Mouse (Mus musculus) megakaryocyte, adult 5-6 weeks (primary cell): ENCODE results near the gene Gm5148. TPM values are rescaled to one million over a fixed set of nuclear protein-coding genes. Genes with fewer than 3 reads are reported as not detected.

ENCODE experiments used
- ATAC-seq: 2 replicates; pipeline ENCODE4 v1.8.0; 2016; ENCODE audit warnings: mild to moderate bottlenecking, inconsistent platforms; ENCODE audit not compliant: poor library complexity, severe bottlenecking
- total RNA-seq, 2 experiments: library from RNA; stranded (forward) in 1 of 2; stranded (reverse) in 1 of 2; fragments of 153-499, 151-499 nt in 1 of 2; fragments of 221-1000, 200-1000 nt in 1 of 2; gene quantifications; 2 replicates each; pipeline versions ENCODE4 v1.2.3 to v1.2.4; 2015 to 2017

Gm5148 gene
- total RNA-seq, 2 experiments from 2014 or later: 0.13 to 15.8 TPM

- no peak for ATAC-seq
Measured at GRCm38 (mm10) chr3:37738171-37738950, 14.1 kb upstream of the Gm5148 start.

GRCm38 (mm10) chr3:37737407-37737806 lies 13.1 kb upstream of the Gm5148 start:
- no peak for ATAC-seq

- ATAC-seq: no peak
Measured at GRCm38 (mm10) chr3:37735166-37735565, 10.9 kb upstream of the Gm5148 start.

GRCm38 (mm10) chr3:37729142-37729541 lies 4.9 kb upstream of the Gm5148 start:
- ATAC-seq: peak; percentile 12; the same call in 1 of the 2 replicates

- ATAC-seq: peak; percentile 73
Measured at GRCm38 (mm10) chr3:37728112-37729100, 4.1 kb upstream of the Gm5148 start.

- ATAC-seq: no peak
Measured at GRCm38 (mm10) chr3:37727392-37727791, 3.1 kb upstream of the Gm5148 start.

- no peak for ATAC-seq
Measured at GRCm38 (mm10) chr3:37726501-37727140, 2.3 kb upstream of the Gm5148 start.

GRCm38 (mm10) chr3:37724946-37725735 lies 851 bp upstream of the Gm5148 start:
- ATAC-seq: no peak

GRCm38 (mm10) chr3:37723662-37724170 lies 574 bp downstream of the Gm5148 start:
- ATAC-seq: no peak

- ATAC-seq: no peak
Measured at GRCm38 (mm10) chr3:37723061-37723521, 1.2 kb downstream of the Gm5148 start.

GRCm38 (mm10) chr3:37722487-37723060 lies 1.7 kb downstream of the Gm5148 start:
- ATAC-seq: no peak

GRCm38 (mm10) chr3:37716992-37717391 lies 7.3 kb downstream of the Gm5148 start:
- no peak for ATAC-seq

- ATAC-seq: peak; percentile 59
Measured at GRCm38 (mm10) chr3:37715734-37716133, 8.6 kb downstream of the Gm5148 start.

GRCm38 (mm10) chr3:37712501-37712900 lies 11.8 kb downstream of the Gm5148 start:
- no peak for ATAC-seq

GRCm38 (mm10) chr3:37711639-37712038 lies 12.7 kb downstream of the Gm5148 start:
- no peak for ATAC-seq

- no peak for ATAC-seq
Measured at GRCm38 (mm10) chr3:37707801-37708200, 16.5 kb downstream of the Gm5148 start.

GRCm38 (mm10) chr3:37706439-37706838 lies 17.9 kb downstream of the Gm5148 start:
- ATAC-seq: no peak

- ATAC-seq: no peak
Measured at GRCm38 (mm10) chr3:37705436-37705835, 18.9 kb downstream of the Gm5148 start.

GRCm38 (mm10) chr3:37704701-37705279 lies 19.5 kb downstream of the Gm5148 start:
- no peak for ATAC-seq
